Mouse (Mus musculus) lung, postnatal 4 days (tissue): ENCODE data around the gene Tnpo1.

Experiments
- DNase-seq, 2 experiments: peaks; one replicate each; pipeline ENCODE4 v3.0.0; 2021

Tnpo1 gene

GRCm38 (mm10) chr13:98924897-98925485, 1.2 kb downstream of the Tnpo1 start:
- DNase-seq: no peak

GRCm38 (mm10) chr13:98922806-98923205, 3.4 kb downstream of the Tnpo1 start:
- DNase-seq: no peak

- no peak for DNase-seq
Measured at GRCm38 (mm10) chr13:98921276-98921675, 4.9 kb downstream of the Tnpo1 start.

- DNase-seq: no peak
Measured at GRCm38 (mm10) chr13:98920300-98920699, 5.9 kb downstream of the Tnpo1 start.

GRCm38 (mm10) chr13:98919695-98920094, 6.5 kb downstream of the Tnpo1 start:
- no peak for DNase-seq

GRCm38 (mm10) chr13:98917851-98918250, 8.3 kb downstream of the Tnpo1 start:
- DNase-seq: no peak

- DNase-seq: no peak
Measured at GRCm38 (mm10) chr13:98915591-98915990, 10.6 kb downstream of the Tnpo1 start.

GRCm38 (mm10) chr13:98914844-98915212, 11.4 kb downstream of the Tnpo1 start:
- DNase-seq: no peak

- peak in 1 of 2 experiments; percentile 21 for DNase-seq
Measured at GRCm38 (mm10) chr13:98914010-98914843, 12.0 kb downstream of the Tnpo1 start.

GRCm38 (mm10) chr13:98913196-98913595, 13.0 kb downstream of the Tnpo1 start:
- DNase-seq: no peak

- no peak for DNase-seq
Measured at GRCm38 (mm10) chr13:98912602-98913001, 13.6 kb downstream of the Tnpo1 start.

GRCm38 (mm10) chr13:98910801-98911200, 15.4 kb downstream of the Tnpo1 start:
- DNase-seq: no peak

- DNase-seq: no peak
Measured at GRCm38 (mm10) chr13:98904608-98905007, 21.6 kb downstream of the Tnpo1 start.

- no peak for DNase-seq
Measured at GRCm38 (mm10) chr13:98902366-98903025, 23.7 kb downstream of the Tnpo1 start.

- no peak for DNase-seq
Measured at GRCm38 (mm10) chr13:98899550-98899949, 26.6 kb downstream of the Tnpo1 start.

- no peak for DNase-seq
Measured at GRCm38 (mm10) chr13:98897577-98897976, 28.6 kb downstream of the Tnpo1 start.

GRCm38 (mm10) chr13:98896434-98897126, 29.6 kb downstream of the Tnpo1 start:
- no peak for DNase-seq

- DNase-seq: no peak
Measured at GRCm38 (mm10) chr13:98896013-98896412, 30.2 kb downstream of the Tnpo1 start.

- no peak for DNase-seq
Measured at GRCm38 (mm10) chr13:98894900-98895299, 31.3 kb downstream of the Tnpo1 start.

- DNase-seq: no peak
Measured at GRCm38 (mm10) chr13:98891443-98891842, 34.7 kb downstream of the Tnpo1 start.

- DNase-seq: peak; percentile 86 to 87
Measured at GRCm38 (mm10) chr13:98890871-98891219, 35.3 kb downstream of the Tnpo1 start.

GRCm38 (mm10) chr13:98890137-98890870, 35.9 kb downstream of the Tnpo1 start:
- DNase-seq: peak; percentile 70 to 76

GRCm38 (mm10) chr13:98889211-98889610, 37.0 kb downstream of the Tnpo1 start:
- no peak for DNase-seq
